ENCODE assay signal across 9 mouse cellular contexts in genomic region chr5:71986983-71987398, GRCm38 (mm10).
A peak's percentile ranks its signal among the peaks of the same experiment; 100 is the strongest.
DNase-seq lines count a peak whose midpoint lies in the region; ATAC-seq and TF ChIP-seq lines count a peak whose summit lies in the region.
"Had no signal": no experiment of that assay in that cellular context is flagged by ENCODE, and none has a peak within 500 bp of the region (broad histone marks: within the 10 kb centered on the region; RNA-seq: fewer than 3 reads in every experiment).

No protein-coding gene starts in this region.

- ATAC-seq in neural tube, embryonic 12.5 days (ENCODE audit: low FRiP score, low read depth): peak; percentile 63; the same call in 1 of the 2 replicates

- H3K36me3 ChIP-seq in neural tube, embryonic 12.5 days: no peaks in the 10 kb centered on the region
- H3K36me3 ChIP-seq: heart, embryonic 15.5 days had no signal

- peak overlapping the region; percentile 54; the same call in 1 of the 2 replicates for H3K27ac ChIP-seq in cortical plate, adult 2 months (ENCODE audit: insufficient read depth, low read length)
- H3K27ac ChIP-seq in neural tube, embryonic 12.5 days: no peak overlapping the region
- H3K27ac ChIP-seq: heart, embryonic 15.5 days had no signal

- peak; percentile 62 to 74 for DNase-seq in cerebellum, adult 18-20 months
- peak; percentile 74 for DNase-seq in layer of hippocampus, adult 9-11 months
- DNase-seq in yolk sac, embryonic 10.5 days (ENCODE audit: low spot score): no peak
- DNase-seq in natural killer cell, adult 2 months (ENCODE audit: low spot score in 2 of 2): no peak
- no peak for DNase-seq in kidney, postnatal 36 days
- DNase-seq: thymus, adult 2 months had no signal

- H3K9ac ChIP-seq in neural tube, embryonic 12.5 days: no peak overlapping the region
- H3K9ac ChIP-seq: heart, embryonic 15.5 days had no signal

- peaks cover 4% of the 10 kb centered on the region for H3K4me1 ChIP-seq in cortical plate, adult 2 months (ENCODE audit: control insufficient read depth, insufficient read depth, low read length)
- peaks cover 4% of the 10 kb centered on the region; the same call in 1 of the 2 replicates for H3K4me1 ChIP-seq in neural tube, embryonic 12.5 days
- H3K4me1 ChIP-seq: heart, embryonic 15.5 days had no signal

- no peak for TF ChIP-seq POLR2A in cortical plate, adult 2 months (IDR thresholded peaks at IDR 0.05; ENCODE audit: extremely low read depth, insufficient read depth, low read length)

- H3K9me3 ChIP-seq in neural tube, embryonic 12.5 days: no peaks in the 10 kb centered on the region
- H3K9me3 ChIP-seq: heart, embryonic 15.5 days had no signal

- WGBS in neural tube, embryonic 12.5 days: 16% methylated on average over 5 of the region's 5 CpGs

- H3K4me3 ChIP-seq in cortical plate, adult 2 months (ENCODE audit: insufficient read depth, low read length): no peak overlapping the region
- H3K4me3 ChIP-seq in neural tube, embryonic 12.5 days: no peak overlapping the region
- H3K4me3 ChIP-seq: heart, embryonic 15.5 days had no signal

- H3K4me2 ChIP-seq in neural tube, embryonic 12.5 days (replicated peaks): no peak overlapping the region
- H3K4me2 ChIP-seq: heart, embryonic 15.5 days had no signal

- TF ChIP-seq CTCF in cortical plate, adult 2 months (IDR thresholded peaks at IDR 0.05; ENCODE audit: extremely low read depth, insufficient read depth, low read length): no peak

- no peaks in the 10 kb centered on the region for H3K27me3 ChIP-seq in neural tube, embryonic 12.5 days (replicated peaks)
- H3K27me3 ChIP-seq: heart, embryonic 15.5 days had no signal

Comparison
In these comparisons a context has a peak if more than half of its experiments do, and no peak if none do; other contexts are left out.
1. DNase-seq: peak in cerebellum, adult 18-20 months (2 of 2) and layer of hippocampus, adult 9-11 months (single experiment); none in yolk sac, embryonic 10.5 days (single experiment), natural killer cell, adult 2 months (0 of 2) and kidney, postnatal 36 days (0 of 2).